Mouse (Mus musculus): ENCODE results near the gene Ttc30a2.
A peak's percentile ranks its signal among the peaks of the same experiment; 100 is the strongest.
"Not testable (repeated sequence)": the region's sequence is repeated elsewhere in the genome, so short reads cannot be mapped to it uniquely, and the experiment has no call there.

Ttc30a2 gene

DNA sequence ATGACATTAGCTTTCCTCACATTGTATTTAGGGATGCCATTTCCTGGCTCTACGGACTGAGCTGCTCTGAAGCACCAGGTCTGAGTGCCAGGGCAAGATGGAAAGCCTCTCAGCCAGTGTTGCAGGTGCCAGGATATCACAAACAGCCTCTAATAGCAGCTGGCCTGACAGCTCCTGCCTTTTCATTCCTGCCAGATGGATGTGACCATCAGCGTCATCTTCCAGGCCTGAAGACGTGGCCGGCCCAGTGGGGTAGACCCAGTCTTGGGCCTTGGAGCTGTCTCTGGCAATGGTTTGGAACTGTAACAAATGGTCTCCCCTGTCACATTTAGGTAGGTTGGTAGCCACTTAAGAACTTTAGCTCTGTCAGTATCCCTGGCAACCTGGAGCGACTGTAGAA is 24.6 kb downstream of the Ttc30a2 start:
- H3K4me1 ChIP-seq (replicated peaks; ENCODE audit: low read depth, low read length), result peaks cover 12% of the 10 kb centered on the region
- TF ChIP-seq POU5F1 (IDR thresholded peaks at IDR 0.05; ENCODE audit: borderline replicate concordance, low read length) (no peak), NANOG (IDR thresholded peaks at IDR 0.05; ENCODE audit: borderline replicate concordance, low read length) (no peak), CTCF (conservative IDR thresholded peaks at IDR 0.05; ENCODE audit: low read length) (no peak)
- H3K9me3 ChIP-seq (ENCODE audit: low read length), result no peaks in the 10 kb centered on the region
- H3K4me3 ChIP-seq (replicated peaks; ENCODE audit: low read length), result no peak overlapping the region
- H3K36me3 ChIP-seq (ENCODE audit: insufficient read depth, low read length), result no peaks in the 10 kb centered on the region
- no peaks in the 10 kb centered on the region for H3K27me3 ChIP-seq (ENCODE audit: insufficient read depth, low read length)

DNA sequence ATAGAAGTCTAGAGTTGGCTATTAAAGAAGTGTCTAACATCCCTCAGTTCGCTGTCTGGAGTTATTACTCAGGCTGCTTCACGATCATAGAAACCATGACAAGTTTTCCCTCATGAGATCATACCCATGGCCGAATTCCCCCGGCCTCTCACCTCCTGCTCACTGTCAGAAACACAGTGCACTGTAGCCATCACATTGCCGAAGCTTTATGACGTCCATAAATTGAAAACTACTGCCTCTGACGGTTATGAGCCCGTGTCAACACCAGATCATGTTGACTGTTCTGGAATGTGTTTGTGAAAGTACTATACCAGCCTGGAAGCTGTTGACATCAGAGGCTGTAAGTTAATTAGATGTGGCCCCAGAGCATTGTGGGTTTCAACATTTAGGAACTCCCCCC is 27.3 kb downstream of the Ttc30a2 start:
- no peaks in the 10 kb centered on the region for H3K36me3 ChIP-seq (ENCODE audit: insufficient read depth, low read length)
- H3K4me1 ChIP-seq (replicated peaks; ENCODE audit: low read depth, low read length), result peaks cover 5% of the 10 kb centered on the region
- H3K4me3 ChIP-seq (replicated peaks; ENCODE audit: low read length), result no peak overlapping the region
- TF ChIP-seq NANOG (IDR thresholded peaks at IDR 0.05; ENCODE audit: borderline replicate concordance, low read length) (no peak), POU5F1 (IDR thresholded peaks at IDR 0.05; ENCODE audit: borderline replicate concordance, low read length) (no peak), CTCF (conservative IDR thresholded peaks at IDR 0.05; ENCODE audit: low read length) (no peak)
- H3K9me3 ChIP-seq (ENCODE audit: low read length), result no peaks in the 10 kb centered on the region
- no peaks in the 10 kb centered on the region for H3K27me3 ChIP-seq (ENCODE audit: insufficient read depth, low read length)

DNA sequence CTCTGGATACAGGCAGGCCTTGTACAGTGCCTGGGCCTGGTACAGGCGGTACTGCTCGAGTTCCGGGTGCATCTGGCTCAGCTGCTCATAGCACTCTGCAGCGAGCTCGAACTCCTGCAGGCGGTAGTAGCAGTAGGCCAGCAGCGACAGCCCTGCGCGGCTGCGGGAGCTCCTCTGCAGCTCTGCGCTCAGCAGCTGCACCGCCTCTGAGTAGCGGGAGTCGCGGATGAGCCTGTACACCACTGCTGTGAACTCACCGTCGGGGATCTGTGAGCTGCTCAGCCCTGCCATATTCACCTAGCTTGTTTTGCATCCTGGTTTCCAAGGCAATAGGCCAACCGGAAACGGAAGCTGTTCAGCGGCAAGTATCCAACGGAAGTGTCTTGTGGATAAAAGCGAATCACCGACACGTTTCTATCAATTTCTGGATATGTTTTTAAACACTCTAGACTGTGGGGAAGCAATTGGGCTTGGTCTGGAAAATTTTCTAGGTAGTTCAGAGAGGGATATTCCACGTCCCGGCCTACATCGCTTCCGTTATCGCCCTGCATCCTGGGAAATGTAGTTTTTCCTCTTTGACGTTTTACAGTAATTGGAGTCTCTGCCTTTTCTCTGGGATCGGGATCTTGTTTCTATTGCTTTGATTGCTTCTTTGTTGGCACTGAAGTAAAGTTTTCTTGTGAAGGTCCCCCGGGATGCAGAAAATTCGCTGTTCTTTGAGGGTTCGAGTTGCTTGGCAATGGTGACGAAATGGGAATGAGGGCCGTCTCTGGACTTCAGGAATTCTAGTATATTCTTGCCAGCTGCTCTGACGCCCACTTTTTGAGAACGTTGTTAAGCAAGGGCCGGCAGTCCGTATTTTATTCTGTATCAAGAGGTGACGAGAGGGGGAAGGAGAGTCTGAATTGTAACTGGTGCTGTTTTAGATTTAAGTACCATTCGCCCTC is 39.6 kb downstream of the Ttc30a2 start, which contains the start of gene Ttc30b:
Gene Ttc30b, minus strand, starts transcription at position 469 of the 947 bp plus-strand sequence.
- no peaks in the 10 kb centered on the region for H3K9me3 ChIP-seq (ENCODE audit: low read length)
- no peaks in the 10 kb centered on the region for H3K36me3 ChIP-seq (ENCODE audit: insufficient read depth, low read length)
- TF ChIP-seq NANOG (IDR thresholded peaks at IDR 0.05; ENCODE audit: borderline replicate concordance, low read length), result no peak
- no peak for TF ChIP-seq CTCF (conservative IDR thresholded peaks at IDR 0.05; ENCODE audit: low read length)
- no peak for TF ChIP-seq POU5F1 (IDR thresholded peaks at IDR 0.05; ENCODE audit: borderline replicate concordance, low read length)
- H3K4me1 ChIP-seq (replicated peaks; ENCODE audit: low read depth, low read length), result peaks cover 5% of the 10 kb centered on the region
- peak within 1 kb of the TSS; percentile 77 for H3K4me3 ChIP-seq (replicated peaks; ENCODE audit: low read length)
- H3K27me3 ChIP-seq (ENCODE audit: insufficient read depth, low read length), result no peaks in the 10 kb centered on the region

DNA sequence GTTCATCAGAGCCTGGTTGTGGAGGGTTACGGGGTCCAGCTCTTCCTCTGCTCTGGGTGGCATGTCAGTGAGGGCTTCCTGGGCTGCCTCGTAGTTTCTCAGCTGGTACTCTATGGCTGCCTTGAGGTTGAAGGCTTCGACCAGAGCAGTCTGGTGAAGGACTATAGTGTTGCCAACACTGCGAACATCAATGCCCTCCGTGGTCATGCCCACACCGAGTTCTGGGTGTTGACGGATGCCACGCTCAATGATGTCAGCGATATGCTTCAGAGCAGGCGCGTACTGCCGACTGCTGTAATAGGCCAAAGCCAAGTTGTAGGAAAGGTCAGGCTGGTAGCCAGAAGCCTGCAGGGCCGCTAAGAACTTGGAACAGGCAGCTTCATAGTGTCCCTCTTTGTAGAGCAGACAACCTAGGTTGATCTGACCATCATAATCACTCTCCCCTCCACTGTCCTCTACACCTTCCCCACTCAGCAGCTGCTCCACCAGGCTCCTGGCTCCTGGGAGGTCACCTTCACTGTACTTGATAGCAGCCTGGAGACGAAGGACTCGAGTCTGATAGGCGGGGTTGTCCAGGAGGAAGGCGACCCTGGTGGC is 40.4 kb downstream of the Ttc30a2 start:
- not testable (repeated sequence) for H3K4me1 ChIP-seq (replicated peaks; ENCODE audit: low read depth, low read length); H3K36me3 ChIP-seq (ENCODE audit: insufficient read depth, low read length); H3K9me3 ChIP-seq (ENCODE audit: low read length); H3K27me3 ChIP-seq (ENCODE audit: insufficient read depth, low read length)
- peak overlapping the region; percentile 77 for H3K4me3 ChIP-seq (replicated peaks; ENCODE audit: low read length)

DNA sequence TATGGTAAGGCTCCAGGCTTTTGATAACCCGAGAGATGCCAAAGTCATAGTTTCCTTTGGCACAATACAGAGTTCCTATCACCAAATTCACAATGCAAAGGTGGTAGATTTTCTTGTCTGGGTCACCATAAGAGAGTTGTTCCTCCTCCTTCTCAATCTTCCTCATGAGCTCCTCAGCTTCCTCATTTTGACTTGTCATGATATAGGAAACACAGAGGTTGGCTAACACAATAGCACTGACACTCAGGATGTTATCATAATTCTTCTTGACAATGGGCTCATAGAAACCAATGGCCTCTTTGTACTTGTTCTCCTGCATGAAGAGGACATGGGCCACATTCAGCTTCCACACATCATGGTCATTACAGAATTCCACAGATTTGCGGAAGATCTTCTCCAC is 41.3 kb downstream of the Ttc30a2 start:
- H3K27me3 ChIP-seq (ENCODE audit: insufficient read depth, low read length); H3K4me3 ChIP-seq (replicated peaks; ENCODE audit: low read length); H3K9me3 ChIP-seq (ENCODE audit: low read length); H3K36me3 ChIP-seq (ENCODE audit: insufficient read depth, low read length): not testable (repeated sequence)
- peaks cover 12% of the 10 kb centered on the region for H3K4me1 ChIP-seq (replicated peaks; ENCODE audit: low read depth, low read length)

DNA sequence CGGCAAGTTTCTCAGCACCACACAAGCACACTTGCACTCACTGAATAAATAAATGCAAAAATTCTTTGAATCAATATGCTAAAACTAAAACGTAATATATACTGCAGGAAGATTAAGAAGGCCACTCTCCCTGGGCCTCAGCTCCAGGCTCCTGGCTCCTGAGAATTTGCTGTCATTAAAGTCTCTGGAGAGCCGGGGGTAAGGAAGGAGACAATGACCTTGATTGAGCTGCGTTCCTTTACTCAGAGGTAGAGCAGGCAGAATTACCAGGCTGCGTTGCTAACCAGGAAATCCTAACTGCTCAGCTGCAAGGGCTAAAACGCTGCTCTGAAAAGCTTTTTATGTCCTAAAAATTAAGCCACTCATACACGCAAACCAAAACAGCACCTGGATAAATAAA is 44.4 kb downstream of the Ttc30a2 start:
- Histone ChIP-seq H3K9me3 (ENCODE audit: low read length) (no peaks in the 10 kb centered on the region), H3K27me3 (ENCODE audit: insufficient read depth, low read length) (no peaks in the 10 kb centered on the region), H3K4me3 (replicated peaks; ENCODE audit: low read length) (no peak overlapping the region), H3K36me3 (ENCODE audit: insufficient read depth, low read length) (peaks cover 31% of the 10 kb centered on the region), H3K4me1 (replicated peaks; ENCODE audit: low read depth, low read length) (peaks cover 8% of the 10 kb centered on the region)
- TF ChIP-seq POU5F1 (IDR thresholded peaks at IDR 0.05; ENCODE audit: borderline replicate concordance, low read length) (no peak), NANOG (IDR thresholded peaks at IDR 0.05; ENCODE audit: borderline replicate concordance, low read length) (no peak), CTCF (conservative IDR thresholded peaks at IDR 0.05; ENCODE audit: low read length) (no peak)

DNA sequence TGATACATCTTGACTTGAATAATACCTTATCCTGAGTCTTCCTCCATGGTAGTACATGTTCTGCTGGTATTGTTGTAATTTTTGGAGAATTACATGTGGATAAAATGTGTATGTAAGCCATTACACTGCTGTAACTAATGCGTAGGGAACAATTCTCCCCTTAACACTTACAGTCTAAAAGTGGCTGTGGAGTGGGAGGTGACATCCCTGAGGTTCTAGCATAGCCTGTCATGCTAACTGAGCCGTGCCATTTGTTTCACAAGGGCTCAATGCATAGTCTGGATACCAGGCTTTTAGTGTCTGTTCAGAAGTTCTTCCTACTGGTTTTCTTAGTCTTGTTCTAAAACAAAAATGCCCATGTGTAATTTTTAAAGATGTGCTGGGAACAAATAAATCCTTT is 47.0 kb downstream of the Ttc30a2 start:
- Histone ChIP-seq H3K4me3 (replicated peaks; ENCODE audit: low read length) (no peak overlapping the region), H3K27me3 (ENCODE audit: insufficient read depth, low read length) (no peaks in the 10 kb centered on the region), H3K4me1 (replicated peaks; ENCODE audit: low read depth, low read length) (peaks cover 8% of the 10 kb centered on the region; the same call in 1 of the 2 replicates), H3K9me3 (ENCODE audit: low read length) (no peaks in the 10 kb centered on the region), H3K36me3 (ENCODE audit: insufficient read depth, low read length) (peaks cover 48% of the 10 kb centered on the region)
- TF ChIP-seq POU5F1 (IDR thresholded peaks at IDR 0.05; ENCODE audit: borderline replicate concordance, low read length) (no peak), CTCF (conservative IDR thresholded peaks at IDR 0.05; ENCODE audit: low read length) (no peak), NANOG (IDR thresholded peaks at IDR 0.05; ENCODE audit: borderline replicate concordance, low read length) (no peak)

DNA sequence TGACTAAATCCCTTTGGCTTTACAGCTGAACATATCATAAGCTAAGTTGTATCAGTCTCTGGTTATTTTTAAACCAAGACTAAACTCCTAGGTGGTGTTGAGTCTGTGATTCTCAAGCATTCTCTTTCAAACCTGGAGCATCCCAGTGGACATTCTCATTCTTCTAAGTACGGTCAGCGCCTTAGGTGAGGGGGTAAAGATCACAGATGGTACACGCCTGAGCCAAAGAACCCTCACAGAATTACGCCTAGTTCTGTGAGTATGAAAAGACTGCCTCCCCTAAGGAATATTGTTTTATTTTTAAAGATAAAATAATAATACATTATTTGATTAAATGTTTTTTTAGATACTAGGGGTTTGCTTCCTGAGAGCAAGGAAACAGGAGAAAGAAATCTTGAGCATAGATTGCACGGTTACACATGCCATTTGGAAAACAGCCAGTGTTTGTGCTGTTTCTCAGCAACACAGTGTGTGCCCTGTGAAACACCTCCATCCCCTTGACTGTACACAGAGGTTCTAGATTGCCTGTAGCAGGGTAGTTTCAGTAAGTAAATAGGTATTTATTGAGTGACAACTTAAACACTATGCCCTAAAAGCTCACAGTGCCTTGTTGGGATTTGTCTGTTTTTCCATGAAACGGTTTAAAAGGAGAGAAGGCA is 48.1 kb downstream of the Ttc30a2 start:
- H3K4me1 ChIP-seq (replicated peaks; ENCODE audit: low read depth, low read length), result peaks cover 8% of the 10 kb centered on the region; the same call in 1 of the 2 replicates
- no peaks in the 10 kb centered on the region for H3K9me3 ChIP-seq (ENCODE audit: low read length)
- no peak for TF ChIP-seq CTCF (conservative IDR thresholded peaks at IDR 0.05; ENCODE audit: low read length)
- no peak for TF ChIP-seq POU5F1 (IDR thresholded peaks at IDR 0.05; ENCODE audit: borderline replicate concordance, low read length)
- TF ChIP-seq NANOG (IDR thresholded peaks at IDR 0.05; ENCODE audit: borderline replicate concordance, low read length), result no peak
- peaks cover 53% of the 10 kb centered on the region for H3K36me3 ChIP-seq (ENCODE audit: insufficient read depth, low read length)
- H3K4me3 ChIP-seq (replicated peaks; ENCODE audit: low read length), result no peak overlapping the region
- no peaks in the 10 kb centered on the region for H3K27me3 ChIP-seq (ENCODE audit: insufficient read depth, low read length)
